Mouse (Mus musculus) layer of hippocampus, postnatal 14 days (tissue): ENCODE results near the gene Pabpn1l. TPM values are rescaled to one million over a fixed set of nuclear protein-coding genes. Genes with fewer than 3 reads are reported as not detected.

Source experiments
- DNase-seq, 2 experiments: peaks; one replicate each; pipeline ENCODE4 v3.0.0; 2021 to 2022; ENCODE audit warnings: low spot score in 2 of 2, mixed read lengths in 1 of 2
- total RNA-seq, 2 experiments: library from RNA; stranded (reverse); gene quantifications; 2 replicates each; pipeline ENCODE4 v1.2.3; 2021

Pabpn1l gene
- total RNA-seq, 2 experiments from 2014 or later = not detected

GRCm38 (mm10) chr8:122618660-122619378 lies 3.7 kb downstream of the Pabpn1l start:
- DNase-seq = no peak

GRCm38 (mm10) chr8:122617947-122618546 lies 4.5 kb downstream of the Pabpn1l start:
- DNase-seq = peak; percentile 74 to 75

- no peak for DNase-seq
These were observed 6.2 kb downstream of the Pabpn1l start for GRCm38 (mm10) chr8:122616181-122616905.

DNA sequence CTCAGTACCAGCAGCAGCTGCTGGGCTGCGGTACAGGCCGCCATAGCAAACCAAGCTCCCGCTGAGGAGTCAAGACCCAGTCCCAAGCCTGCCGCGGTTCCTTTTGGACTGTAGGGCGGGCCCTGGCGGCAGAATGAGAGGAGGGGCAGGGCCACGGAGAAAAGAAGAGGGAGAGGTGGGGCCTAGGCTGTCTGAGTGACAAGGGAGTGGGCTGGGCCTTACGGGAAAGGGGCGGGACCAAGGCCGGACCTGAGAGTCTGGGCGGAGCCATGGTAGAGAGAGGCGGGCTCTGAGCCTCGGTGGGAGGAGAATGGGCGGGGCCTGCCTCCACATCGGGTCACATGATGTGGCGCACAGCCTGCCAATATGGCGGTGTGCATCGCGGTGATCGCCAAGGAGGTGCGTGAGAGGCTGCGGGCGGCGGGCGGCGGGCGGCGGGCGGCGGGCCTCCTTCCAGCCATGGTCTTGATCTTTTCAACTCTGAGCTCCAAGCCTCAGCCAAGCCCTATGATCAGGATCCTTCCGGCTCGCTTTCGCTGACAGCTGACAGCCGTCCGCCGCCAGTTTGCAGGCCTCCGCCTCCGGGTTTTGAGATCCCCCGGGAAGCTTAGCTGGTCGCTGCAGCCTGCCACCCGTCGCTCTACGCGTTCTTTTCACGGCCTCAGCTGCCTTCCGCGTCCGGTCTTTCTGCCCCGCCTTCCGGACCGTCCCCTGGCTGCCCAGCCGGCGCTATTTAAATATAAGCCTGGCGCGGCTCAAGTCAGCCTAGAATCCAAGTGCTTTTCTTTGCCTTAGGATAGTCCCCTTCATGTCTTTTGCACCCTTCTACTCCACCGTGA lies 11.0 kb downstream of the Pabpn1l start, which contains the start of the genes Galns and Trappc2l:
Gene Galns, minus strand, starts transcription at position 169 of the 839 bp plus-strand sequence.
Gene Trappc2l, plus strand, starts transcription at position 346 of the 839 bp plus-strand sequence.
- DNase-seq = peak; percentile 89 to 96

- no peak for DNase-seq
These were observed 11.8 kb downstream of the Pabpn1l start for GRCm38 (mm10) chr8:122610612-122611277.

GRCm38 (mm10) chr8:122610209-122610608 lies 12.3 kb downstream of the Pabpn1l start:
- no peak for DNase-seq

GRCm38 (mm10) chr8:122606810-122607209 lies 15.7 kb downstream of the Pabpn1l start:
- DNase-seq = no peak

DNA sequence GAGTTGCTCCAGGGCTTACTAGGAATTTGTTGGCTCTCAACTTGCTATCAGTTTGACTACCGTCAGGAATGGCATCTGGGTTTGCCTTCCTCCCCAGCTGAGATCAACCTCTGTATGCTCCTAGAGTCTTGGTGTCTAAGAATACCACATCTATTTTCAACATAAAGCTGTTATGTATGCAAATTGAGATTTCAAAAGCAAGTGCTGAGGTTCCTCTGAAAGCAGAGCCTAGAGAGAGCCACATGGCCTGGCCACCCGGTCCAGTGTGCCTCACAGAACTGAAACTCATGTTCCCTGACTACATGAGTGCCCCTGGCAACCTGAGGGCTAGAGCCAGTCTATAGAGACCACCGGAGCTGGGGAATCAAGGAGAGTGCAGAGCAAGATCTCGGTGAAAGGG lies 17.2 kb downstream of the Pabpn1l start:
- DNase-seq = no peak

DNA sequence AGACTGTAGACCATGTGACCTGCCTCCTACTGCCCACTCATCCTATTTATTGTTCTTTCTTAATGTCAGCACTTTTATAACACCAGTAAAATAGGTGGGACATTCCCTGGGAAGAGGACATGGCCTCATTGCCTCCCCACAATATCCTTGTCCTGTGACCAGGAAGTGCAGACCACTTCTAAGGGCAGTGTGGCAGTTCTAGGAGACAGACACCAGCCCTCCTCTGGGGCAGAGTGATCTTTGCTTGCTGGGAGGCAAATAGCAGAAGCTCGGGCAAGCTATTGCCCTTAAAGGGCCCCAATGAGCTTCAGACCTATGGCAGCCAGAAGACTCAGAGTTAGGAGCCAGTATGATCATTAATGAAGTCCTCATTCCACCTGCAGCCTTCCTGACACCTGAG lies 17.9 kb downstream of the Pabpn1l start:
- DNase-seq = no peak

GRCm38 (mm10) chr8:122600666-122601065 lies 21.9 kb downstream of the Pabpn1l start:
- DNase-seq = no peak

- no peak for DNase-seq
These were observed 26.5 kb downstream of the Pabpn1l start for GRCm38 (mm10) chr8:122596031-122596430.

DNA sequence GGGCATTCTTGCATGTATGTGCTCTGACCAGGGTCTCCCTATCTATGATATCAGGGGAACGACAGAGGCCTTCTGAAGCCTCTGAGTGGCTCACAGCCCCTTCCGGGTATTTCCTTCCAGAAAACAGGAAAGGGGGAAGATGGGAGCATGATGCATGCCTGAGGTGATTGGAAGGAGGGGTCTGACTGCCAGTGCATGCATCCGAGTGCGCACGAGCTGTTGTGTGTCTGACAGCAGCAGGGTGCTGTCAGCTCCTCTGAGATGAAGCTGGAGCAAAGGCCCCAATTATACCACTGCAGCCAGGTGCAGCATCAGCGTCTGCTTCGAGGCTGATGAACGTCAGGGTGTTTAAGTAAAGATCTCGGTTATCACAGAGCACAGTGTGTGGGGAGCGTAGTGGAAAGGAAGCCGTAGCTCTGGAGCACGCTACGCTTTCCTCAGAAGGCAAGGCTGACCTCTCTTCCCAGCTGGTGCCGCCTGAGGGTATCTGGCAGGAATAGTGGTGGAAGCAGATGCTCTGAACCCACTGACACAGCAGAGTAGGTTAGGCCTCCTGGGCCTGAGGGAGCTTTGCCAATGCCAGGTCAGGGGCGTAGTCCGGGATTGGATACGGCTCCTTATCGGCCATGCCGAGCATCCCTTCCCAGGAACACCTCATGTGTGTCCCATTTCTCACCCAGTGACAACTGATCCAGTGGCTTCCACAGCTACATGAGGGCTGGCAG lies 28.6 kb downstream of the Pabpn1l start:
- DNase-seq = no peak

DNA sequence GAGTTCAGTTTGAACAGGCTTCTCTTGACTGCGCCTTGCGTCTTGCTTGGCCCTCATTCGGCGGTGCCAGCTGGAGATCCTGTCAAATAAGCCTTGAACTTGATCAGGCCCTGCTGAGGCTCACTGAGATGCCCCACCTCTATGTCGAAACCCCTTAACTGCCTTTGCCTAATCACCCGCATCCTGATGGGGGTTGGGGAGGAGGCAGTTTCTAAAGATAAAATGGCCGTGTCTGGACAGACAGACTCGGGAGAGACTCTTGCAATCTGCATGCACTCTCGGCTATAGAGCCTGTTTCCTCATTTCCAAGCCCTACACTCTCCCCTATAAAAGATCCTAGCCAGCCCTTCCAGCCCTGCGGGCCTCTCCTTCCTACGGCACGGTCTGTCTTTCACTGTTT lies 29.3 kb downstream of the Pabpn1l start:
- no peak for DNase-seq

GRCm38 (mm10) chr8:122586749-122587148 lies 35.8 kb downstream of the Pabpn1l start:
- DNase-seq = no peak

DNA sequence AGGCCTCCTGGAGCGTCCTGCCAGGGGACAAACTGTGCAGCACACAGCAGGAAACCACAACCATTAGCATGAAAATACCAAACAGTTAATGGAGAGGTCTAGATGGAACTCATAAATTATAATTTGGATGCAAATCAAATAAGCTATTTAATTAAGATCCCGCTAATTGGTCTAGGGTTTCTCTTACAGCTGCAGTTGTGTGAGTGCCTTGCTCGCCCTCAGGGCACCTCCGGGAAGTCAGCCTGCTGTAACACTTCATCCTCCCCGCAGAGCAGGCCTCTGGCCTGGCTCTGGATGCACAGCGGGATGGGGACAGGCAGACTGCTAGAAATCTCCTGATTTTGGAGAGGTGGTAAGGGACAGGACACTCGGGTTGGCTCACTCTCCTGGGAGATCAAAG lies 36.4 kb downstream of the Pabpn1l start:
- DNase-seq = no peak

DNA sequence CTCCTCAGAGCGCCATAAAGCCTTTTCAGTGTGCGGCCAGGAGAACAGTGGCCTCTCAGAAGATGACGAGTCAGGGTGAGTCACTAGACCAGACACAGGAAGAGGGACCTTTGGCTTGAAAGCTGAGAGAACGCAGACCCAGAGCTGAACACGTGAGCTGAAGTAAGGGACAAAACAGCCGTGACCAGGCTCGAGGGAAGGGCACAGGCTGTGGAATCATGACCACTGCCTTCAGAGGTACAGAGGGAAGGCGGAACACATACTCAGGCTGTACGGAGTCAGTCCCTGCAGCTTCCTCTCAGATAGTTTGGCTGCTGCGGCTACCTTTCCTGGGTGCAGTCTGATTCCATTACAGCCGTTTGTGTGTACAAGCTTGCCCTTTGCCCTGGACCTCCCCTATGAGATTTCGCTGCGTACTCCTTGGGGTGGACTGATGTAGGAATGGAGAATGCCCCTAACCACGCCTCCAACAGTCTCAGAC lies 37.1 kb downstream of the Pabpn1l start:
- DNase-seq = no peak

- DNase-seq = no peak
These were observed 37.6 kb downstream of the Pabpn1l start for GRCm38 (mm10) chr8:122584981-122585380.

- no peak for DNase-seq
These were observed 41.6 kb downstream of the Pabpn1l start for GRCm38 (mm10) chr8:122580926-122581325.

- DNase-seq = no peak
These were observed 43.3 kb downstream of the Pabpn1l start for GRCm38 (mm10) chr8:122579196-122579595.

DNA sequence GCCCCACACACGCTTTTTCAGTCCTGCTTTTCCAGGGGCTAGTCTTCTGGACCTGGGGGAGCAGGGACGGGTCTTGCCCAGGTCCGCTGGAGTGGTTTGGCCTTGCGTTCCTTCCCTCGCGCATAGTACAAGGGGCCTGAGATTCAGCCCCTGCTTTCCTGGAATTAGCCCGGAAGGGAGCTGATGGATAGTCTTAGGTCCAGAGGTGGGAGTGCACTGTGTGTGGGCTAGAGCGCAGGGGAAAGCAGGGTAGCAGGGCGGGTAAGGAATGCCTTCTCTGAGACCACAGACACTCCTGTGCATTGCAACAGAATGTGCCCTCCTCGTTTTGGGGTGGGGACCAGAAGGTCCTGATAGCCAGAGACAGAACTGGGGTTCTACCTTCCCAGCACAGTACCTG lies 45.4 kb downstream of the Pabpn1l start:
- DNase-seq = no peak
